Mouse (Mus musculus) heart, adult 2 months (tissue): ENCODE results near the gene 1700021F05Rik.

Experiments used
- CTCF ChIP-seq: fragments of 200-600 bp; IDR thresholded peaks from 2 replicates; pipeline ENCODE4 v1.8.1; 2022; ENCODE audit warnings: antibody characterized with exemption, mild to moderate bottlenecking, moderate library complexity
- POLR2A ChIP-seq: fragments of 200-500 bp; IDR thresholded peaks from 2 replicates; pipeline ENCODE4 v1.6.1; 2011; ENCODE audit warnings: mild to moderate bottlenecking, low read depth, low read length, control low read depth; ENCODE audit not compliant: insufficient read depth

DNA sequence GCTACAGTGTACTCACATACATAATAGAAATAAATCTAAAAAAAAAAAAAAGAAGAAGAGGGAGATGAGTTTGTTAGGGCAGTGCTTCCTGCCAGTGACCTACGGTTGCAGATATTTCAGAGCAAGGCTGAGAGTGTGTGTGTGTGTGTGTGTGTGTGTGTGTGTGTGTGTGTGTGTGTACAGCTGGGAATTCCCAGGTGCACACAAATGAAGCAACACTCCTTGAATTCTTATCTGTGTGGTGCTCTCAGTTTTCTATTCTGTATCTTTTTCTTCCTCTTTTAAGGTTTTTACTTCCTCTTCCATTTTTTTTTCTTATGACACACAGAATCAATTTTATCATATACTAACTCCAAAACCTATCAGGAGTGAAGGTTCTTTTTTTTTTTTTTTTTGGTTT is 36.5 kb downstream of the 1700021F05Rik start:
- TF ChIP-seq POLR2A = no peak
- TF ChIP-seq CTCF = no peak
